Mouse (Mus musculus): ENCODE data around the gene Hnf1b.

GRCm38 (mm10) chr11:83857256-83857655, 7.4 kb downstream of the Hnf1b start:
- TF ChIP-seq CTCF (IDR thresholded peaks at IDR 0.05; ENCODE audit: insufficient read depth, low read length) (no peak), POLR2A (IDR thresholded peaks at IDR 0.05; ENCODE audit: borderline replicate concordance, extremely low read depth, low read depth, low read length) (no peak)

Measured in lung, adult 2 months (tissue).